In the genomic region with DNA sequence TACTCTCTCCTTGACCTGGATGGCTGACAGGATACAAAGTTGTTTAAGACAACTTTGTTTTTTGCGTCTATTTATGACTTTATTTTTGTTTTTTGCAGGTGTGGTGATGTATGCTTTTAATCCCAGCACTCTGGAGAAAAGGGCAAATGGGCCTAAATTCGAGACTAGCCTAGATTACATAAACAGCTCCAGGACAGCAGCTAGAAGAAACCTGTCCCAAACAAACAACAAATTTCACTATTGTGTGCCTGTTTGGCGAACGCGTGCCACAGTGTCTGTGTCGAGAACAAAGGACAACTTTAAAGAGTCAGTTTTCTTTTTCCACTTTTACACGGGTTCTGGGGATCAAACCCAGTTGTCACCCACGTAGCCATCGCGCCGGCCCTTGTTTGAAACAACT, we compare ENCODE assay signal across 8 mouse cellular contexts. TPM values are rescaled to one million over a fixed set of nuclear protein-coding genes. Genes with fewer than 3 reads are reported as not detected.
DNase-seq lines count a peak whose midpoint lies in the region; ATAC-seq and TF ChIP-seq lines count a peak whose summit lies in the region.

No protein-coding gene starts in this region.

- WGBS in kidney, embryonic 16.5 days = 3% methylated on average over 11 of the region's 11 CpGs
- 6% methylated on average over 11 of the region's 11 CpGs for WGBS in hindbrain, embryonic 14.5 days
- WGBS in midbrain, embryonic 15.5 days = 5% methylated on average over 11 of the region's 11 CpGs

- no peaks in the 10 kb centered on the region for H3K9me3 ChIP-seq in kidney, embryonic 16.5 days (ENCODE audit: low read length)
- no peaks in the 10 kb centered on the region for H3K9me3 ChIP-seq in hindbrain, embryonic 14.5 days (ENCODE audit: control insufficient read depth, low read length)
- H3K9me3 ChIP-seq in midbrain, embryonic 15.5 days = no peaks in the 10 kb centered on the region

- peak overlapping the region; percentile 96 for H3K27ac ChIP-seq in kidney, embryonic 16.5 days (ENCODE audit: low read length)
- peak overlapping the region; percentile 97 for H3K27ac ChIP-seq in cortical plate, adult 2 months (ENCODE audit: insufficient read depth, low read length)
- peak overlapping the region; percentile 99 for H3K27ac ChIP-seq in hindbrain, embryonic 14.5 days
- peak overlapping the region; percentile 98 for H3K27ac ChIP-seq in midbrain, embryonic 15.5 days

- ATAC-seq in kidney, embryonic 16.5 days (ENCODE audit: low FRiP score, low TSS enrichment) = no peak
- ATAC-seq in hindbrain, embryonic 14.5 days (ENCODE audit: low FRiP score) = no peak
- ATAC-seq in midbrain, embryonic 15.5 days (replicated peaks) = peak; percentile 26

- H3K4me2 ChIP-seq in kidney, embryonic 16.5 days (replicated peaks; ENCODE audit: low read depth, low read length) = peak overlapping the region; percentile 80
- H3K4me2 ChIP-seq in hindbrain, embryonic 14.5 days (replicated peaks) = peak overlapping the region; percentile 91
- peak overlapping the region; percentile 57 for H3K4me2 ChIP-seq in midbrain, embryonic 15.5 days

- no peak for TF ChIP-seq POLR2A in cortical plate, adult 2 months (IDR thresholded peaks at IDR 0.05; ENCODE audit: extremely low read depth, insufficient read depth, low read length)

- H3K4me1 ChIP-seq in kidney, embryonic 16.5 days (ENCODE audit: insufficient read depth, low read length) = peaks cover 26% of the 10 kb centered on the region
- peaks cover 7% of the 10 kb centered on the region; the same call in 1 of the 2 replicates for H3K4me1 ChIP-seq in cortical plate, adult 2 months (ENCODE audit: control insufficient read depth, insufficient read depth, low read length)
- H3K4me1 ChIP-seq in hindbrain, embryonic 14.5 days (replicated peaks; ENCODE audit: control insufficient read depth, insufficient read depth, low read length) = peaks cover 12% of the 10 kb centered on the region
- H3K4me1 ChIP-seq in midbrain, embryonic 15.5 days = peaks cover 24% of the 10 kb centered on the region

- no peak for TF ChIP-seq CTCF in cortical plate, adult 2 months (IDR thresholded peaks at IDR 0.05; ENCODE audit: extremely low read depth, insufficient read depth, low read length)

- peak overlapping the region; percentile 75 for H3K9ac ChIP-seq in kidney, embryonic 16.5 days (replicated peaks; ENCODE audit: low read length)
- peak overlapping the region; percentile 89 for H3K9ac ChIP-seq in hindbrain, embryonic 14.5 days
- H3K9ac ChIP-seq in midbrain, embryonic 15.5 days = peak overlapping the region; percentile 93

- DNase-seq in kidney, adult 8-10 months = no peak
- no peak for DNase-seq in hindbrain, embryonic 14.5 days (ENCODE audit: low spot score)
- DNase-seq in embryo, embryonic 9.5 days (ENCODE audit: extremely low spot score) = no peak
- DNase-seq in c-Kit-positive CD71-positive TER-119-positive erythroid progenitor cells, embryonic 14.5 days (ENCODE audit: low spot score) = no peak
- no peak for DNase-seq in right cerebral cortex, postnatal 4 days

- H3K4me3 ChIP-seq in kidney, embryonic 16.5 days (ENCODE audit: low read length) = peak overlapping the region; percentile 63
- peak overlapping the region; percentile 77 for H3K4me3 ChIP-seq in cortical plate, adult 2 months (ENCODE audit: insufficient read depth, low read length)
- H3K4me3 ChIP-seq in hindbrain, embryonic 14.5 days (replicated peaks; ENCODE audit: low read length) = peak overlapping the region; percentile 90
- peak overlapping the region; percentile 94 for H3K4me3 ChIP-seq in midbrain, embryonic 15.5 days

- H3K36me3 ChIP-seq in kidney, embryonic 16.5 days (ENCODE audit: insufficient read depth, low read length) = peaks cover 16% of the 10 kb centered on the region
- peaks cover 24% of the 10 kb centered on the region for H3K36me3 ChIP-seq in hindbrain, embryonic 14.5 days (replicated peaks; ENCODE audit: control insufficient read depth, insufficient read depth)
- H3K36me3 ChIP-seq in midbrain, embryonic 15.5 days (replicated peaks) = peaks cover 19% of the 10 kb centered on the region

- H3K27me3 ChIP-seq in kidney, embryonic 16.5 days (ENCODE audit: insufficient read depth, low read length) = no peaks in the 10 kb centered on the region
- H3K27me3 ChIP-seq in hindbrain, embryonic 14.5 days (ENCODE audit: control insufficient read depth, insufficient read depth, low read length) = no peaks in the 10 kb centered on the region
- H3K27me3 ChIP-seq in midbrain, embryonic 15.5 days (replicated peaks) = no peaks in the 10 kb centered on the region

RNA-seq across cellular contexts. Expression of a gene that starts 0.6 kb away (rescaled TPM):
- polyA plus RNA-seq in kidney, embryonic 16.5 days (2015; fragmentation: Nextera tagmentation; extraction: Ambion mirVana) = 113 and 119 TPM in 2 replicates
- polyA plus RNA-seq in cortical plate, adult 2 months (2012; rRNA removed) = 114 and 116 TPM in 2 replicates
- polyA plus RNA-seq in hindbrain, embryonic 14.5 days (2014; fragmentation: Nextera tagmentation; extraction: Ambion mirVana) = 127 TPM in 2 replicates
- polyA plus RNA-seq in midbrain, embryonic 15.5 days (2015; fragmentation: Nextera tagmentation; extraction: Ambion mirVana) = 149 and 151 TPM in 2 replicates

RNA-seq across cellular contexts. Expression of a gene that starts 8.3 kb away (rescaled TPM):
- polyA plus RNA-seq in kidney, embryonic 16.5 days (2015; fragmentation: Nextera tagmentation; extraction: Ambion mirVana) = 686 and 695 TPM in 2 replicates
- 258 and 294 TPM in 2 replicates for polyA plus RNA-seq in cortical plate, adult 2 months (2012; rRNA removed)
- polyA plus RNA-seq in hindbrain, embryonic 14.5 days (2014; fragmentation: Nextera tagmentation; extraction: Ambion mirVana) = 462 and 488 TPM in 2 replicates
- 413 and 429 TPM in 2 replicates for polyA plus RNA-seq in midbrain, embryonic 15.5 days (2015; fragmentation: Nextera tagmentation; extraction: Ambion mirVana)

RNA-seq across cellular contexts. Expression of a gene that starts 41.1 kb away (rescaled TPM):
- 34.9 and 38.9 TPM in 2 replicates for polyA plus RNA-seq in kidney, embryonic 16.5 days (2015; fragmentation: Nextera tagmentation; extraction: Ambion mirVana)
- 53.0 and 55.6 TPM in 2 replicates for polyA plus RNA-seq in cortical plate, adult 2 months (2012; rRNA removed)
- polyA plus RNA-seq in hindbrain, embryonic 14.5 days (2014; fragmentation: Nextera tagmentation; extraction: Ambion mirVana) = 49.5 and 59.9 TPM in 2 replicates
- polyA plus RNA-seq in midbrain, embryonic 15.5 days (2015; fragmentation: Nextera tagmentation; extraction: Ambion mirVana) = 51.4 and 54.9 TPM in 2 replicates

RNA-seq across cellular contexts. Expression of a gene that starts 41.1 kb away (rescaled TPM):
- polyA plus RNA-seq in kidney, embryonic 16.5 days (2015; fragmentation: Nextera tagmentation; extraction: Ambion mirVana) = 495 and 508 TPM in 2 replicates
- 167 and 176 TPM in 2 replicates for polyA plus RNA-seq in cortical plate, adult 2 months (2012; rRNA removed)
- 206 and 214 TPM in 2 replicates for polyA plus RNA-seq in hindbrain, embryonic 14.5 days (2014; fragmentation: Nextera tagmentation; extraction: Ambion mirVana)
- polyA plus RNA-seq in midbrain, embryonic 15.5 days (2015; fragmentation: Nextera tagmentation; extraction: Ambion mirVana) = 251 and 257 TPM in 2 replicates

RNA-seq across cellular contexts. Expression of a gene that starts 45.6 kb away (rescaled TPM):
- polyA plus RNA-seq in kidney, embryonic 16.5 days (2015; fragmentation: Nextera tagmentation; extraction: Ambion mirVana) = 0.62 and 1.2 TPM in 2 replicates
- polyA plus RNA-seq in cortical plate, adult 2 months (2012; rRNA removed) = 1.1 TPM in 2 replicates
- 1.7 and 2.2 TPM in 2 replicates for polyA plus RNA-seq in hindbrain, embryonic 14.5 days (2014; fragmentation: Nextera tagmentation; extraction: Ambion mirVana)
- 2.4 and 2.7 TPM in 2 replicates for polyA plus RNA-seq in midbrain, embryonic 15.5 days (2015; fragmentation: Nextera tagmentation; extraction: Ambion mirVana)
